Mouse (Mus musculus): Measurements from ENCODE around the gene Hid1. TPM values are rescaled to one million over a fixed set of nuclear protein-coding genes. Genes with fewer than 3 reads are reported as not detected.
A peak's percentile ranks its signal among the peaks of the same experiment; 100 is the strongest.

The Hid1 gene
- total RNA-seq, 2 experiments from 2014 or later, result 0.07 TPM; not detected in 1

DNA sequence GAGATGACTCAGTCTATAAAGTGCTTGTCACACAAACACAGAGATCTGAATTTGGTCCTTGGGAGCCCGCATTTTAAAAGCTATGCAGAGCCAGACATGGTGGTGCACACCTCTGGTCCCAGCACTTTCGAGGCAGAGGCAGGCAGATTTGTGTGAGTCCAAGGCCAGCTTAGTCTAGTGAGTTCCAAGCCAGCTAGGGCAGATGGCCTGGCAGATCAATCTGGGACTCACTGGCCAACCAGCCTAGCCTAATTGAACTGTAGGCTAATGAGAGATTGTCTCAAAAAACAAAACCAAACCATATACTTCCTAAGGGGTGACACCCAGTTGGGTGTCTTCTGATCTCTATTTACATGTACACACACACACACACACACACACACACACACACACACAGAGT lies 26.3 kb downstream of the Hid1 start:
- ATAC-seq (ENCODE audit: poor library complexity, severe bottlenecking), result no peak

- no peak for ATAC-seq (ENCODE audit: poor library complexity, severe bottlenecking)
Measured at GRCm38 (mm10) chr11:115337826-115338225, 29.7 kb downstream of the Hid1 start.

DNA sequence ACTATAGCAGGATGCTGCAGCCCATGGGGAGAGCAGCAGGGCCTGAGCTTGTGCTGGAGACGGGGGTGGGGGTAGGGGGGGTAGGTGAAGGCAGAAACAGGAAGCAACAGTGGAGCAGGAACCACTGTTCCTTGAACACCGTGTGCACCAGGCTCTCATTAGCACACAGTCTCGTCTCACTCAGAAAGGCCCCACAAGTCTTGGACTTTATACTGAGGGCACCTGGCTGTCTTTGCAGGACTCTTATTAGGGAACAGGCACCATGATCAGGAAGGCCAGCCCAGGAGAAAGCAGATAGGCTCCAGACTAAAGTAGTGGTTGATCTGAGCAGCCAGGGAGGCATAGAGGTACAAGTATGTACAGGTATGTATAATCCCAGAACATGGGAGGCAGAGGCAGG lies 30.2 kb downstream of the Hid1 start:
- ATAC-seq (ENCODE audit: poor library complexity, severe bottlenecking), result no peak

DNA sequence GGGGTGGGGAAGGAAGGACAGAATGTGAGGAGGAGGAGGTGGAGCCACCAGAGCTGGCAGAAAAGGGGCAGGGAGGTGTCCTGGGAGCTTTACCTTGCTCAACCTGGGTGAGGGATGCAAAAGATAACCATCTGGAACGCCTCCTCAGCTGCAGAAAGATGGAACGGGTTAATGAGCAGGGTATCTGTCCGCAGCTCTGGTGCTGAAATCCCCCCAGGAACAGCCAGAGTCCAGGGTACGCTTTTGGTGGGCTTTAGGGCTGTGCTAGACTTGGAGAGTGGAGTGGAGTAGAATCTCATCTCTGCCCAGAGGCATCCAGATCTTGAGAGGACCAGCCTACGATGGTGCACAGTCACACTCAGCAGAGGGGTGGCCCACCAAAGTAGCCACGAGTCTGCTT lies 31.4 kb downstream of the Hid1 start:
- ATAC-seq (ENCODE audit: poor library complexity, severe bottlenecking), result no peak

DNA sequence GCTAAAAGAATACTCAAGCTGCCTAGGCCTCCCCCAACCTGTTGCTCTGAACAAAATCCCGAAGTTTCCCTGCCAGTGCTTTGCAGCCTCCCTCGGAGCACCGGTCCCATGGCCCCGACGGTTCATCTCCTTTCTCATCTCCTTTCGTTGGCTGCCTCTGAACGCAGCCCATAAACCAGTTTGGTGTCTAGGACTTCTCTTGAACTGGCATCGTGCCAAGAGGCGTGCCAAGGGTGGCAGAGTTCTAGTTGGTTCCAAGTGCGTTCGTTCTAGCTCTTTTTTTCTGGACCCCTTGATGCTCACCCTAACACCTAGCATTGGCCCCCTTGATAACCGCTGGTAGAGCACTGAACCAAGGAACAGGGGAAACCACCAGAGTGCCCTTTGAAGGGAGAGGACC lies 32.3 kb downstream of the Hid1 start:
- ATAC-seq (ENCODE audit: poor library complexity, severe bottlenecking), result no peak

DNA sequence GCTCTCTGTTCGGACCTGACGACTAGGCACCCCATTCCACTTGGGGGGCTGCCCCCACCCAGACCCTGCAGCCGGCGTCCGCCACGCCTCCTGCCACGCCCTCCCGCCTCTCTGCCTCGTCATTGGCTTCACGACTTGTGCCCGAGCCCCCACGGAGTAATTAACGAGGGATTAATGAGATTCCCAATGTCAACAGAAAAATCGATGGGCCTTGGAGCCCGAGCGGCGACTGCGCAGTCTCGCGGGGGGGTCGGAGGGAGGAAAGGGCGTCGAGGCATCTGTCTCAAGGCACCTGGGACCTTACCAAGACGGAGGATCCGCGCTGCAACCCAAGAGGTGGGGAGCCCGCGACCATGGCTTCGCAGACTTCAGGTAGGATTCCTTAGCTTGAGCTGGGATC lies 33.0 kb downstream of the Hid1 start, which contains the start of gene Otop3:
TSS of gene Otop3 (plus strand) at position 201 of the 400 bp plus-strand sequence.
- no peak for ATAC-seq (ENCODE audit: poor library complexity, severe bottlenecking)

GRCm38 (mm10) chr11:115329339-115329738 lies 38.2 kb downstream of the Hid1 start:
- no peak for ATAC-seq (ENCODE audit: poor library complexity, severe bottlenecking)

DNA sequence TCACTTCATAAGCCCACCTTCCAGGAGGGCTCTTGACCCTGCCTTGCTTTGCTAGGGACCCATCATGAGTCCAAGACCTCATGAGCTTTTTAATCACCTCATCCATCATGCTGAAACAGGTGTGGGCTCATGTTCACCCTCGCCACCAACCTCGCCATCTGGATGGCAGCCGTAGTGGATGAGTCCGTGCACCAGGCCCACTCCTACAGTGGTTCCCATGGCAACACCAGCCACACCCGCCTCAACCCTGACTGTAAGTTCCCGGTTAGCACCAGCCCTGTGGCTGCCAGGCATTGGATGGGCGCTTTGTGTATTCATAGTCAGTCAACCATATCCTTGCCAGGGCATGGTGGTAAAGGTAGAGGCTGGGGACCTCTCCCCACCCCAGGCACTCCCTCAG lies 40.8 kb downstream of the Hid1 start:
- no peak for ATAC-seq (ENCODE audit: poor library complexity, severe bottlenecking)

GRCm38 (mm10) chr11:115323354-115323753 lies 44.2 kb downstream of the Hid1 start:
- ATAC-seq (ENCODE audit: poor library complexity, severe bottlenecking), result no peak

DNA sequence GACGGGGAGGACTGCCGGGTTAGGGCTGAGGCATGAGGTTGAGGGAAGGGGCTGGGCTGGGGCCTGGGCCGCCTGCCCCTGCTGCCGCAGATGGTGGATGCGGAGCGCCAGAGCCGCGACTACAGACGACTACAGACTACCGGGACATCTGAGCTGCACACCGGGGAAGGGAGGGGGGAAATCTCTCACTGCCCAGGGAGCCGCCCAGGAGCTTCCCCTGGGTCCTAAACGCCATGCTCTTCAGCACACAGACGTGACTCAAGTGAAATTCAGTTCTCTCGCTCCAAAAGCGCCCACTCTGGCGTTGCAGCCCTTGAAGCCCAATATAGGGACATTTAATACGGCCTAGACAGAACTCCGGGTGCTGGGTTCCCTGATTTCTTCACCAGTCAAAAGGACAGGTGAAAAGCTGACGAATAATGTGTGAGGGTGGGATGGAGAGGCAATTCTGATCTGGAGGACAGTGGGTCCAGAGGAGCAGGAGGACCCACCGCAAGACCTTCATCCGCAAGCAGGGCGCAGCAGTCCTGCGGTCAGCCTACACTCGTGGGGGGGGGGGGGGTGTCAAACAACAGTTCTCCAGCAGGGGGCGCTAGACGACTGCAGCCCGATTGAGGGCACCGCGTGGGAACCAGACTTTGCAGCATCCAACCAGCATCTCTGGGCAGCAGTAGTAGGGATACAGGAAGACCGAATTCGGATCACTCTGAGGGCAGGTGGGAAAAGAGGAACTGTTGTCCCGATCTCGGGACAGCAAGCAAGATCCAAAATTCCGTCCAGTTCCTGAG lies 45.5 kb downstream of the Hid1 start, which contains the start of gene Ush1g:
TSS of gene Ush1g (minus strand) at position 136 of the 788 bp plus-strand sequence.
- peak; percentile 82 for ATAC-seq (ENCODE audit: poor library complexity, severe bottlenecking)

DNA sequence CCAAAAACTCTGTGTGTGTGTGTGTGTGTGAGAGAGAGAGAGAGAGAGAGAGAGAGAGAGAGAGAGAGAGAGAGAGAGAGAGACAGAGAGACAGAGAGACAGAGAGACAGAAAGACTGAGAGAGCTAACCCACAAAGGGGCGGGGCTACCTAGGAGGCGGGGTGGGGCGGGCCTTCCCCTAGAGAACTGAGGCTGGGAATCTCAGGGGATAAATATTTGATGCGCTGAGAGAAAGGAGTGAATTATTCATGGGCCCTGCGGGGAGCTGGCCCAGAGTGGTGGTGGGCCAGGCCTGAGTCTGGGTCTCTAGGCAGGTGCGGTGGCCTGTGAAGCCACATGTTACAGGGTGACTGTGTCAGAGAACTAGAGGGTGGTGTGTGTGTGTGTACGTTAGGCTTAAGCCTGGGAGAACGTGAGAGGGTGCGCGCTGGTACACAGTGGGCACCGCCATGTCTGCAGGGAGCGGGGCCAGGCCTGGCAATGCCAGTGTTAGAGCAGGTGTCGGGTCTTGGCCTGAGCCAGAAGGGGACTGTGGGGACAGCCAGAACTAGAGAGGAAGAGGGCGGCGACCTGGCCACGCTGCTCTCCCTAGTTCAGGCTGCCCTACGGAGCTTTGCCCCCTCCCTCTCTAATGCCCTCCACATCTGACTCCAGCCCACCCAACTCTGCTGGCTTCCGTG lies 47.7 kb downstream of the Hid1 start:
- no peak for ATAC-seq (ENCODE audit: poor library complexity, severe bottlenecking)

DNA sequence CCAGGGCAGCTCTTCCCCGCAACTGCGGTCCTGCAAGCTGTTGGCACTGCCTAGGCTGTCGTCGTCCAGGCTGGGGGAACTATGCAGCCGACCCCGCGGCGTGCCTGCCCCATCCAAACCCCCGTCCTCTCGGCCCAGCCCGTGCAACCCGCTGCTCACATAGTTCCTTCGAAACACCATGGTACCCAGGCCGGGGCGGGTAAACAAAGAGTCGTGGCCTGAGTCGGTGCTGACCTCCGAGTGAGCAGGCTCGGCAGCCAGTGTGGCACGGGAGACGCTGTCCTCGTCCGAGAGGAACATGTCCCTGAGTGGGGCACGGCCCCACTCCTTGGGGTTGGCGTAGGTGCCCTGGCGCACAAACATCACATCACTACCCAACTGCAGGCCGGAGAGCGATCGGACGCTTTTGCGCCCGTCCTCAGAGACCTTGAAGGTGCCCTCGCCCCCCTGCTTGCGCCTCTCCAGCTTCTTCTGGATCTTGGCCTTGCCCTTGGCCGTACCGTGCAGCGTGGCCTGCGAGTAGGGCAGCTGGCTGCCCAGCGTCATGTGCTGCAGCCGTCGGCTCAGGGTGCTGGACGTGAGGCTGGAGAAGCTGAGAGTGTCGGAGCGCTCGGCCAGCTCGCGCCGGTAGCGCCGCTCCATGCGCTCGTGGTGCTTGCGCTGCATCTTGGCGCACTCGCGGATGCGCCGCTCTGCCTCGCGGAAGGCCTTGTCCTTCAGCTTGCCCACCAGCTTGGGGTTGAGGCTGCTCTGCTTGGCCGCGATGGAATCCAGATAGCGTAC lies 49.1 kb downstream of the Hid1 start:
- no peak for ATAC-seq (ENCODE audit: poor library complexity, severe bottlenecking)

- ATAC-seq (ENCODE audit: poor library complexity, severe bottlenecking), result no peak
Measured at GRCm38 (mm10) chr11:115317204-115317603, 50.4 kb downstream of the Hid1 start.

DNA sequence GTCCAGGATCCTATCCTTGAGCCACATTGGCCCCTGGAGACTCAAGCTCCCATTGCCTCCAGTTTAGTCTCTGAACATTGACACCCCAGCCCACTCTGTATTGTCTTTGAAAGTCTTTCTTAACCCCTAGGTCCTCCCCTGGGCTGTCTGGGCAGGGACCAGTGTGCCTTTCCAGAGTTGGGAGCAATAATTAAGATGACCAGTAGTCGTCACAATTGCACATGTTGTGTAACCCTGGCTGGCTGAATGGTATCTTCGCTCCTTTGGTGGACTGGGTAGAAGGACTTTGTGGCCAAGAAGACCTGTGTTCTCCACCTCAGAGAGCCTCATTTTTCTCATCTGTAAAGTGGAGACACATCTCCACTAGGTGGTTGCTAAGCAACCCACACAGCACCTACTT lies 53.3 kb downstream of the Hid1 start:
- no peak for ATAC-seq (ENCODE audit: poor library complexity, severe bottlenecking)

DNA sequence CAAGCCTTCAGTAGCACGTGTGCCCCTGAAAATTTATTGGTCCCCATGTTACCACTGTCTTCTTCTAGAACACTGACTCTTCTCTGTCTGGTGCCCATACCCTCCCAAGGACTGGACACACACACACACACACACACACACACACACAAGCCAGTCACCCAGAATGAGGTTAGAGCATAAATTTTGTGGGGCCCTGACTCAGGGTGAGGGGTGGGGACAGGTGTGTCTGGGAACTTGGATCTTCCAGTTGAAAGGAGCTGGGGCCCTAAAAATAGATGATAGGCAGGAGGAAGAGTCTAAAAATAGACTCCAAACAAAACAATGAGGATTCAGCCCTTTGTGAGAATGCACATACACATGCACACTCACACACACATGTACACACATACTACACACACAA lies 58.8 kb downstream of the Hid1 start:
- ATAC-seq (ENCODE audit: poor library complexity, severe bottlenecking), result no peak

GRCm38 (mm10) chr11:115306863-115307262 lies 60.7 kb downstream of the Hid1 start, which contains the start of gene Otop2:
Gene Otop2, plus strand, starts transcription at chr11:115307163.
- no peak for ATAC-seq (ENCODE audit: poor library complexity, severe bottlenecking)

GRCm38 (mm10) chr11:115303167-115303566 lies 64.4 kb downstream of the Hid1 start:
- no peak for ATAC-seq (ENCODE audit: poor library complexity, severe bottlenecking)

- no peak for ATAC-seq (ENCODE audit: poor library complexity, severe bottlenecking)
Measured at GRCm38 (mm10) chr11:115301351-115301750, 66.2 kb downstream of the Hid1 start.

DNA sequence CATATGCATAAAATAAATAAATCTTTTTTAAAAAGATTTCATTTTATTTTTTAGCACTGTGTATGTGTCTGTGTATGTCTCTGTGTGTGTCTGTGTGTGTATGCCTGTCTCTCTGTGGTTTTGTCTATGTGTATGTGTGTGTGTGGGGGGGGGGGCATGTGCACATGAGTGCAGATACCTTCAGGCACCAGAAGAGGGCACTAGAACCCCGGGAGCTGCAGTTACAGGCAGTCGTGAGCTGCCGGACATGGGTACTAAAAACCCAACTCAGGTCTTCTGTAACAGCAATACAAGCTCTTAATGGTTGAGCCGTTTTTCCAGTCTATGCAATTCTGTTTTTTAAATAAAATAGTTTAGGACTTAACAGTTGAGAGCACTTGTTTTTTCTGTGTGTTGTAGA lies 66.8 kb downstream of the Hid1 start:
- no peak for ATAC-seq (ENCODE audit: poor library complexity, severe bottlenecking)

DNA sequence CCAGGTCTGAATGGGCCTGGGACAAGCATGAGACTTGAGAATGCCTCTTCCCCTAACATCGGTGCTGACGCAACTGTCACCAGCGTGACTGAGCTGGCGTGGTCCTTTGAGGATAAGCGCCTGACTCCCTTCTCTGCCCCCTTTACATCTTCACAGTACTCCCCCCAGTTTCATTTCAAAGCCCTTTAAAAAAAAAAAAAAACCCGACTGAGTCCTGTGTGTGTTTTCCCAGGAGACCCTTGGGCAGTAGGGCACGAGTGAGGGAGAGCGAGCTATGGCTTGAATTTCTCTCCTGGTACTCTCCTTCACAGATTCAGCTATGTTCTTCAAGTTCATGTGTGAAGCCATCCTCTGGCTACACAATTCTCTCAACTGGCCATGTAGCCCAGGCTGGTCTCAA lies 69.4 kb downstream of the Hid1 start:
- no peak for ATAC-seq (ENCODE audit: poor library complexity, severe bottlenecking)

Measured in megakaryocyte, adult 5-6 weeks (primary cell).